Mouse (Mus musculus): ENCODE results near the gene Dennd2c. TPM values are rescaled to one million over a fixed set of nuclear protein-coding genes. Genes with fewer than 3 reads are reported as not detected.
"Not testable (repeated sequence)": the region's sequence is repeated elsewhere in the genome, so short reads cannot be mapped to it uniquely, and the experiment has no call there.

Gene Dennd2c
- polyA plus RNA-seq, 1 experiment = 0.44 TPM

- no peaks in the 10 kb centered on the region for H3K4me1 ChIP-seq (ENCODE audit: control insufficient read depth, insufficient read depth, insufficient read length, low read length)
- H3K4me3 ChIP-seq (ENCODE audit: insufficient read depth, low read depth, low read length) = no peak overlapping the region
- H3K27ac ChIP-seq (replicated peaks; ENCODE audit: low read depth, low read length) = no peak overlapping the region
Measured at GRCm38 (mm10) chr3:103206393-103206792, 104.0 kb downstream of the Dennd2c start.

GRCm38 (mm10) chr3:103207749-103208148 is 105.3 kb downstream of the Dennd2c start:
- Histone ChIP-seq H3K4me3 (ENCODE audit: insufficient read depth, low read depth, low read length) (no peak overlapping the region), H3K27ac (replicated peaks; ENCODE audit: low read depth, low read length) (no peak overlapping the region), H3K4me1 (ENCODE audit: control insufficient read depth, insufficient read depth, insufficient read length, low read length) (no peaks in the 10 kb centered on the region)

GRCm38 (mm10) chr3:103208237-103208636 is 105.8 kb downstream of the Dennd2c start:
- no peak overlapping the region for H3K27ac ChIP-seq (replicated peaks; ENCODE audit: low read depth, low read length)

GRCm38 (mm10) chr3:103211101-103211500 is 108.7 kb downstream of the Dennd2c start:
- no peaks in the 10 kb centered on the region for H3K4me1 ChIP-seq (ENCODE audit: control insufficient read depth, insufficient read depth, insufficient read length, low read length)

More at GRCm38 (mm10) chr3:103208237-103208636, 105.8 kb downstream of the Dennd2c start:
- H3K4me3 ChIP-seq (ENCODE audit: insufficient read depth, low read depth, low read length) = no peak overlapping the region
- no peaks in the 10 kb centered on the region for H3K4me1 ChIP-seq (ENCODE audit: control insufficient read depth, insufficient read depth, insufficient read length, low read length)

GRCm38 (mm10) chr3:103212142-103212541 is 109.7 kb downstream of the Dennd2c start:
- Histone ChIP-seq H3K27ac (replicated peaks; ENCODE audit: low read depth, low read length) (no peak overlapping the region), H3K4me3 (ENCODE audit: insufficient read depth, low read depth, low read length) (no peak overlapping the region), H3K4me1 (ENCODE audit: control insufficient read depth, insufficient read depth, insufficient read length, low read length) (no peaks in the 10 kb centered on the region)

More at GRCm38 (mm10) chr3:103211101-103211500, 108.7 kb downstream of the Dennd2c start:
- Histone ChIP-seq H3K4me3 (ENCODE audit: insufficient read depth, low read depth, low read length) (no peak overlapping the region), H3K27ac (replicated peaks; ENCODE audit: low read depth, low read length) (no peak overlapping the region)

- no peak overlapping the region; the same call in 1 of the 2 replicates for H3K27ac ChIP-seq (replicated peaks; ENCODE audit: low read depth, low read length)
- H3K4me1 ChIP-seq (ENCODE audit: control insufficient read depth, insufficient read depth, insufficient read length, low read length) = no peaks in the 10 kb centered on the region
Measured at GRCm38 (mm10) chr3:103213537-103213936, 111.1 kb downstream of the Dennd2c start.

GRCm38 (mm10) chr3:103214593-103215285 is 112.3 kb downstream of the Dennd2c start:
- no peak overlapping the region for H3K27ac ChIP-seq (replicated peaks; ENCODE audit: low read depth, low read length)
- H3K4me3 ChIP-seq (ENCODE audit: insufficient read depth, low read depth, low read length) = no peak overlapping the region
- no peaks in the 10 kb centered on the region for H3K4me1 ChIP-seq (ENCODE audit: control insufficient read depth, insufficient read depth, insufficient read length, low read length)

More at GRCm38 (mm10) chr3:103213537-103213936, 111.1 kb downstream of the Dennd2c start:
- no peak overlapping the region for H3K4me3 ChIP-seq (ENCODE audit: insufficient read depth, low read depth, low read length)

- H3K4me3 ChIP-seq (ENCODE audit: insufficient read depth, low read depth, low read length); H3K4me1 ChIP-seq (ENCODE audit: control insufficient read depth, insufficient read depth, insufficient read length, low read length); H3K27ac ChIP-seq (replicated peaks; ENCODE audit: low read depth, low read length): not testable (repeated sequence)
Measured at GRCm38 (mm10) chr3:103215399-103215798, 113.0 kb downstream of the Dennd2c start.

Other genes starting within 250 kb of the Dennd2c start
- gene Sycp1, start 166.5 kb upstream of the Dennd2c start, polyA plus RNA-seq (2012; ENCODE audit: insufficient read depth, insufficient read length, missing spikeins) = not detected in 2 replicates
- not detected in 2 replicates for gene Nr1h5, start 138.5 kb upstream of the Dennd2c start, polyA plus RNA-seq (2012; ENCODE audit: insufficient read depth, insufficient read length, missing spikeins)
- 24.6 and 33.1 TPM in 2 replicates for gene Sike1, start 106.9 kb upstream of the Dennd2c start, polyA plus RNA-seq (2012; ENCODE audit: insufficient read depth, insufficient read length, missing spikeins)
- gene Csde1, start 82.2 kb upstream of the Dennd2c start, polyA plus RNA-seq (2012; ENCODE audit: insufficient read depth, insufficient read length, missing spikeins) = 377 and 546 TPM in 2 replicates
- 16.4 and 19.9 TPM in 2 replicates for gene Nras, start 44.3 kb upstream of the Dennd2c start, polyA plus RNA-seq (2012; ENCODE audit: insufficient read depth, insufficient read length, missing spikeins)
- gene Ampd1, start 28.6 kb upstream of the Dennd2c start, polyA plus RNA-seq (2012; ENCODE audit: insufficient read depth, insufficient read length, missing spikeins) = 6.9 and 14.6 TPM in 2 replicates
- 31.7 and 50.8 TPM in 2 replicates for gene Bcas2, start 69.1 kb downstream of the Dennd2c start, polyA plus RNA-seq (2012; ENCODE audit: insufficient read depth, insufficient read length, missing spikeins)
- gene Trim33, start 176.7 kb downstream of the Dennd2c start, polyA plus RNA-seq (2012; ENCODE audit: insufficient read depth, insufficient read length, missing spikeins) = 9.6 and 23.0 TPM in 2 replicates

Data from brown adipose tissue, adult 24 weeks (tissue).